Mouse (Mus musculus): ENCODE data around the gene Anp32e. TPM values are rescaled to one million over a fixed set of nuclear protein-coding genes. Genes with fewer than 3 reads are reported as not detected.
"Not testable (repeated sequence)": the region's sequence is repeated elsewhere in the genome, so short reads cannot be mapped to it uniquely, and the experiment has no call there.

Gene Anp32e
- polyA plus RNA-seq, 1 experiment from 2014 or later, result 72.5 TPM

DNA sequence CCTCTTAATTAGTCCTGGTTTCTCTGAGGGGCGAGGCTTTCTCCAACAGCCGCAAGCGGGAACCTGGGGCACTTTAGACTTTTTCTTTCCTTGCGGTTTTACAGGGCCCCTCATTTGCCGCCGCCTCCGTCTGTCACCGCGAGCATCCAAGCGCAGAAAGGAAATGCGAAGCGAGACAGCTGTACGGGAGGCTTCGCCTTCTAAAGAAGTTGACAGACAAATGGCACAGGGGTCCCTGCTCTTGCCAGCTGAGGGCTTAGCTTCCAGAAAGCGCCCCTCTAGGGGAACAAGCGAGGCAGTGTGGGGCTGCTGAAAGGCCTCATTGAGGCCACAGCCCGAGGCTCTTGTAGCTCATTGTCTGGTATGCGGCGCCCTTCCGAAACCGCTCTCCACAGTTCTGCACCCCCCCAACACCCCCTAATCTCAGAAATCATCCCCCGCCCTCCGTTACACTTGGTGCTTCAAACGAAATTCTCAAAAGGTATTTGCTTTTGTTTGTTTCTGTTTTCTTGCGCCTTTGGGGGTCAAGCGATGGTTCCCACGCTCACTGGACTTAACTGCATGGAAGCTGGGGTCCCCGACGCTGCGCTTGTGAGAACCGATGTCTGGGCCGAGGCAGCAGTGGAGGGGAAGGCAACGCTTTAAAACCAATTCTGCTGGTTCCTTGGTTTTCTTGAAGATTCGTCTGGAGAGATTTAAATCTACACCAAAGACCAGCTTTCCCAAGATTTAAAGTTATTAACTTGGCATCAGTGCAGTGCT, 44.0 kb downstream of the Anp32e start:
- peak overlapping the region; percentile 16 for H3K4me3 ChIP-seq (ENCODE audit: low read depth, low read length)
- no peak overlapping the region for H3K9ac ChIP-seq (replicated peaks; ENCODE audit: low read depth)
- 8% methylated on average over 34 of the region's 34 CpGs for WGBS
- 0 out of 2 replicates have a peak, but pooled peaks cover 3% of the 10 kb centered on the region for H3K27me3 ChIP-seq (replicated peaks; ENCODE audit: insufficient read depth, low read length)
- no peaks in the 10 kb centered on the region for H3K9me3 ChIP-seq (ENCODE audit: low read length)
- H3K36me3 ChIP-seq (ENCODE audit: insufficient read depth, low read length), result no peaks in the 10 kb centered on the region
- DNase-seq (ENCODE audit: low spot score) (peak; percentile 38), ATAC-seq (peak; percentile 12; the same call in 1 of the 2 replicates)
- no peak overlapping the region for H3K27ac ChIP-seq (ENCODE audit: low read length)
- peak overlapping the region; percentile 55 for H3K4me2 ChIP-seq (replicated peaks; ENCODE audit: low read depth, low read length)
- H3K4me1 ChIP-seq (ENCODE audit: insufficient read depth, low read depth, low read length), result 0 out of 2 replicates have a peak, but pooled peaks cover 4% of the 10 kb centered on the region
- TF ChIP-seq EP300 (IDR thresholded peaks at IDR 0.05), result no peak
- TF ChIP-seq CTCF (IDR thresholded peaks at IDR 0.05), result no peak

DNA sequence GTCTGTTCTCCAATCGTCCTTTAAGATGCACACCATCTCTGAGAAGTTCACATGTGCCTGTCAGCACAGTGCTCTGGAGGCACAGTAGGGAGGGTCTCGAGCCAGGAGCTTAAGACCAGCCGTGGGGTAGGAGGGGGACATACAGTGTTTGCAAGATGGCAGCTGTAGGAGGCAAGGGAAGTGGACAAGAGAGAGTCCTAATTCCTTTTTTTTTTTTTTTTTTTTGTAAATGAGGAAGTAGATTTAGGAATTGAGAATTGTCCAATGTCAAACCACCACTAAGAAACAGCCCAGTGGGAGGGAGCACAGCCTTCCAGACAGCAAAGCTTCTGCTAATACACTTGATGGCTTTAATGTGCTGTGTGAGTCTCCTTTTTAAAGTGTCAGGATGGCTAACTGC, 48.0 kb downstream of the Anp32e start:
- H3K27ac ChIP-seq (ENCODE audit: low read length), result no peak overlapping the region
- DNase-seq (ENCODE audit: low spot score) (no peak), ATAC-seq (no peak)
- H3K4me1 ChIP-seq (ENCODE audit: insufficient read depth, low read depth, low read length), result 0 out of 2 replicates have a peak, but pooled peaks cover 4% of the 10 kb centered on the region
- 51% methylated on average over 3 of the region's 3 CpGs for WGBS
- H3K27me3 ChIP-seq (replicated peaks; ENCODE audit: insufficient read depth, low read length), result 0 out of 2 replicates have a peak, but pooled peaks cover 3% of the 10 kb centered on the region
- H3K4me3 ChIP-seq (ENCODE audit: low read depth, low read length), result no peak overlapping the region
- H3K9me3 ChIP-seq (ENCODE audit: low read length), result no peaks in the 10 kb centered on the region
- H3K4me2 ChIP-seq (replicated peaks; ENCODE audit: low read depth, low read length), result no peak overlapping the region
- H3K36me3 ChIP-seq (ENCODE audit: insufficient read depth, low read length), result no peaks in the 10 kb centered on the region
- no peak overlapping the region for H3K9ac ChIP-seq (replicated peaks; ENCODE audit: low read depth)
- no peak for TF ChIP-seq CTCF (IDR thresholded peaks at IDR 0.05)
- no peak for TF ChIP-seq EP300 (IDR thresholded peaks at IDR 0.05)

DNA sequence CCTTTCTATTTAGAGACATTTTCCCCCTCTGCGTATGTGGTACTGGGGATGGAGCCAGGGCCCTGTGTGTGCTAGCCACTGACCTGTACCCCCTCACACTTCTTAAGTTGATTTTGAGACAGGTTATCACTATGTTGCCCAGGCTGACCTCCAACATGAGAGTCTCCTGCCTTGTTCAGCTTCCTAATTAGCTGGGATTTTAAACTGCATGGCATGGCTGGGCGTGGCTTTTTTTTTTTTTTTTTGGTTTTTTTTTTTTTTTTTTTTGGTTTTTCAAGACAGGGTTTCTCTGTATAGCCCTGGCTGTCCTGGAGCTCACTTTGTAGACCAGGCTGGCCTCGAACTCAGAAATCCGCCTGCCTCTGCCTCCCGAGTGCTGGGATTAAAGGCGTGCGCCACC, 48.5 kb downstream of the Anp32e start:
- not testable (repeated sequence) for H3K4me2 ChIP-seq (replicated peaks; ENCODE audit: low read depth, low read length); H3K4me1 ChIP-seq (ENCODE audit: insufficient read depth, low read depth, low read length); H3K36me3 ChIP-seq (ENCODE audit: insufficient read depth, low read length); H3K9ac ChIP-seq (replicated peaks; ENCODE audit: low read depth); DNase-seq (ENCODE audit: low spot score); H3K4me3 ChIP-seq (ENCODE audit: low read depth, low read length); H3K27ac ChIP-seq (ENCODE audit: low read length); H3K9me3 ChIP-seq (ENCODE audit: low read length); ATAC-seq; H3K27me3 ChIP-seq (replicated peaks; ENCODE audit: insufficient read depth, low read length)
- 91% methylated on average over 5 of the region's 7 CpGs for WGBS

DNA sequence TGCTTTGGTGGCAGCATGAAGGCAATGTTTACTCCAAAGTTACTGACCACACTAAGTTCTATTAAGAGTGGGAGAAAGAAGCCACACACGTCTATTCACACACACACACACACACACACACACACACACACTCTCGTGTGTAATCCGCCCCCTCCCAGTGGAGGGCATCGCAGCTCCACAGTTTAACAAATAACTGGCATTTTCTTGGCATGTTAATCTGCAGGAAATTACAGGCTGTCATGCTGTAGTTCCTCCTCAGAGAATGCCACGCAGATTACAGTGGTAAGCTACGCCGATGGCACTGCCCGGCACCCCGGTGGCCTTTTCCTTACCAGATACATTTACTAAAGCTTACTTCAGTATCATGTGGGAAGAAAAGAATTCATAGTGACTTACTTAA, 49.2 kb downstream of the Anp32e start:
- no peaks in the 10 kb centered on the region for H3K9me3 ChIP-seq (ENCODE audit: low read length)
- no peak for DNase-seq (ENCODE audit: low spot score)
- no peak overlapping the region for H3K4me2 ChIP-seq (replicated peaks; ENCODE audit: low read depth, low read length)
- ATAC-seq, result no peak
- no peaks in the 10 kb centered on the region for H3K36me3 ChIP-seq (ENCODE audit: insufficient read depth, low read length)
- no peak overlapping the region for H3K4me3 ChIP-seq (ENCODE audit: low read depth, low read length)
- 64% methylated on average over 9 of the region's 9 CpGs for WGBS
- TF ChIP-seq EP300 (IDR thresholded peaks at IDR 0.05) (no peak), CTCF (IDR thresholded peaks at IDR 0.05) (peak; percentile 44)
- H3K9ac ChIP-seq (replicated peaks; ENCODE audit: low read depth), result no peak overlapping the region
- 0 out of 2 replicates have a peak, but pooled peaks cover 1% of the 10 kb centered on the region for H3K4me1 ChIP-seq (ENCODE audit: insufficient read depth, low read depth, low read length)
- 0 out of 2 replicates have a peak, but pooled peaks cover 3% of the 10 kb centered on the region for H3K27me3 ChIP-seq (replicated peaks; ENCODE audit: insufficient read depth, low read length)
- H3K27ac ChIP-seq (ENCODE audit: low read length), result no peak overlapping the region

DNA sequence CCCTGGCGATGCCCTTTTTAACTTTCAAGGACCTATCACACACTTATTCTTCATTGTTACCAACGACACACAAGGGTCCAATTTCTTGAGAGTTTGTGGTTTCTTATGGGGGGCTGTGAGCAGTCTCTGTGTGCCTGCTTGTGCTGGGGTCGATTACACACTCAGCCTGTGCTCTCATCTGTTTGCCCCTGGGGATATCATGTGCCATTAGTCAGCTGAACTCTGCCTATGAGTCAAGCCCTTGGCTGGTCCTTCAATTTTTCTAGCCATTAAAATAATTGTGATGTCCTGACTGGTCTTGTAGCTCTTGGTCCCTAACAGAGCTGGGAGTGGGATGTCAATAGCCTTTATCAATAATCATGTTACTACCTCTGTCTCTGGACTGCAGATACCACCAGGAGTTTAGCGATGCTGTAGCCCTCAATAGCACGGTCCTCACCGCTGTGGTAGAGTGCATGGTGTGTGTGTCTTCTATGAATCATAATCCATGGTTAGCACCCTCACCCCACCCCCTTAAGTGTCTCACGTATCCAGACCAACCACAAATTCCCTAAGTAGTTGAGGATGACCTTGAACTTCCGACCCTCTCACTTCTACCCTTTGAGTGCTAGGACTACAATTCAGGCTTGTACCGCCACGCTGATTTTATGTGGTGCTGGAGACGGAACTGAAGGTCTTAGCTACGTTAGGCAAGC, 51.4 kb downstream of the Anp32e start:
- TF ChIP-seq CTCF (IDR thresholded peaks at IDR 0.05) (no peak), EP300 (IDR thresholded peaks at IDR 0.05) (no peak)
- DNase-seq (ENCODE audit: low spot score) (no peak), ATAC-seq (no peak)
- 73% methylated on average over 12 of the region's 12 CpGs for WGBS
- Histone ChIP-seq H3K4me1 (ENCODE audit: insufficient read depth, low read depth, low read length) (peaks cover under 1% of the 10 kb centered on the region; the same call in 1 of the 2 replicates), H3K27ac (ENCODE audit: low read length) (no peak overlapping the region), H3K9ac (replicated peaks; ENCODE audit: low read depth) (no peak overlapping the region), H3K9me3 (ENCODE audit: low read length) (no peaks in the 10 kb centered on the region), H3K4me3 (ENCODE audit: low read depth, low read length) (no peak overlapping the region), H3K36me3 (ENCODE audit: insufficient read depth, low read length) (no peaks in the 10 kb centered on the region), H3K27me3 (replicated peaks; ENCODE audit: insufficient read depth, low read length) (no peaks in the 10 kb centered on the region), H3K4me2 (replicated peaks; ENCODE audit: low read depth, low read length) (no peak overlapping the region)

DNA sequence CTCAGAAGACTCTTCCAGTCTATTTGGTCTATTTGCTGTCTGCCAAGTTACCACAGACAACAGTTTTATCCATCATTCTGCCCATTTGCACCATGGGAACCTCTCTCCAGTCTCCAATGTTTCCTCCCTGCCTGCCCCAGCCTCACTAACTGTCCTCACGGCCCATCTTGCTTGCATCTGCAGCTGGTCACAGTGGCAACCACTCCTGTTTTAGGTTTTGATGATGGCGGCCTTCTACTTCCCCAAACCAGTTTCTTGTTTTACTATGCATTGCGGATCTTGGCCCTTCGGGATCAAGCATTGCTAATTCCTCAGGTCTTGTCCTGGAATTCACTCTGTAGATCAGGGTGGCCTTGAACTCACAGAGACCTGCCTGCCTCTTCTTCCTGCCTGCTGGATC, 53.1 kb downstream of the Anp32e start:
- no peak overlapping the region for H3K9ac ChIP-seq (replicated peaks; ENCODE audit: low read depth)
- TF ChIP-seq CTCF (IDR thresholded peaks at IDR 0.05), result no peak
- no peak for TF ChIP-seq EP300 (IDR thresholded peaks at IDR 0.05)
- no peaks in the 10 kb centered on the region for H3K36me3 ChIP-seq (ENCODE audit: insufficient read depth, low read length)
- no peak for ATAC-seq
- no peak overlapping the region for H3K4me2 ChIP-seq (replicated peaks; ENCODE audit: low read depth, low read length)
- no peak overlapping the region for H3K4me3 ChIP-seq (ENCODE audit: low read depth, low read length)
- H3K9me3 ChIP-seq (ENCODE audit: low read length), result no peaks in the 10 kb centered on the region
- peaks cover 12% of the 10 kb centered on the region for H3K4me1 ChIP-seq (ENCODE audit: insufficient read depth, low read depth, low read length)
- WGBS, result 90% methylated on average over 4 of the region's 4 CpGs
- no peak for DNase-seq (ENCODE audit: low spot score)
- H3K27ac ChIP-seq (ENCODE audit: low read length), result no peak overlapping the region
- no peaks in the 10 kb centered on the region for H3K27me3 ChIP-seq (replicated peaks; ENCODE audit: insufficient read depth, low read length)

Data from lung, postnatal 0 days (tissue).